Comparison of ENCODE assay signal across 19 mouse cellular contexts in the genomic region with DNA sequence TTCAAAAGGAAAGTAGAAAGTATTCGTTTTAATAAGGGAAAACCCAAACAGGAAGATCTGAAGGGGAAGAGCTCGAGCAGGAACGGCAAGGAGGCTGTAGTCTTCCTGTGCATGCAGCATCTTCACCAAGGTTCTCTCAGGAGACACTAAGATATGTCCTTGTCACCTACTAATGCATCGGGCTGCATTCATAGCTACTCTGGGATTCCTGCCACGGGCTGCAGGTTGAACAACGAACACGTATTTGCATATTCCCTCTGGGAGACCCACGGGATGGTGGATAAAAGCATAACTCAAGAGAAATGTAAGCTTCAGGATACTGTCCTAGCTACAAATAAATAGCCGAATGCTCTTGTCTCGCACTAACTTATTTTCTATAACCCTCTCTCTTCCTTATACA.
"Had no signal": no experiment of that assay in that cellular context is flagged by ENCODE, and none has a peak within 500 bp of the region (broad histone marks: within the 10 kb centered on the region; RNA-seq: fewer than 3 reads in every experiment).

No protein-coding gene starts in this region.

- H3K9ac ChIP-seq: kidney, embryonic 15.5 days; limb, embryonic 12.5 days; limb, embryonic 15.5 days; liver, embryonic 14.5 days; liver, postnatal 0 days; lung, embryonic 14.5 days; neural tube, embryonic 15.5 days had no signal

- H3K4me3 ChIP-seq: kidney, embryonic 15.5 days; limb, embryonic 12.5 days; limb, embryonic 15.5 days; myocyte; neural tube, embryonic 15.5 days had no signal

- H3K27ac ChIP-seq: kidney, embryonic 15.5 days; limb, embryonic 12.5 days; limb, embryonic 15.5 days; liver, embryonic 14.5 days; macrophage; neural tube, embryonic 15.5 days had no signal

- H3K4me1 ChIP-seq: kidney, embryonic 15.5 days; limb, embryonic 12.5 days; limb, embryonic 15.5 days had no signal

- H3K9me3 ChIP-seq: kidney, embryonic 15.5 days; limb, embryonic 12.5 days; limb, embryonic 15.5 days; neural tube, embryonic 15.5 days had no signal

- ATAC-seq: intestine, postnatal 0 days; liver, postnatal 0 days; lung, postnatal 0 days had no signal

- H3K4me2 ChIP-seq: kidney, embryonic 15.5 days; limb, embryonic 12.5 days; limb, embryonic 15.5 days; liver, embryonic 11.5 days; lung, embryonic 14.5 days; neural tube, embryonic 15.5 days had no signal

- H3K36me3 ChIP-seq: kidney, embryonic 15.5 days; limb, embryonic 15.5 days; neural tube, embryonic 15.5 days had no signal

- H3K27me3 ChIP-seq: kidney, embryonic 15.5 days; limb, embryonic 12.5 days; limb, embryonic 15.5 days; neural tube, embryonic 15.5 days had no signal

- DNase-seq: kidney, adult 2 months; kidney, postnatal 10 days; kidney, postnatal 4 days; left cerebral cortex, postnatal 4 days; liver, postnatal 0 days; lung, embryonic 14.5 days; retina, postnatal 1 day; thymus, adult 18-20 months; thymus, postnatal 36 days had no signal
